Mouse (Mus musculus) E14TG2a.4 (cell line): ENCODE measurements around the gene Ghr.

Experiments
- CTCF ChIP-seq: conservative IDR thresholded peaks from 2 replicates; pipeline ENCODE4 v1.5.1; 2014; ENCODE audit warnings: low read length
- POU5F1 ChIP-seq: IDR thresholded peaks from 2 replicates; pipeline ENCODE4 v1.6.1; 2014; ENCODE audit warnings: low read length, borderline replicate concordance

GRCm38 (mm10) chr15:3558524-3558923 is 24.8 kb downstream of the Ghr start:
- TF ChIP-seq CTCF = no peak
- no peak for TF ChIP-seq POU5F1
